Mouse (Mus musculus) stomach, embryonic 14.5 days (tissue): Measurements from ENCODE around the gene Spint4. TPM values are rescaled to one million over a fixed set of nuclear protein-coding genes. Genes with fewer than 3 reads are reported as not detected.

ENCODE experiments used
- ATAC-seq: fragments of 200-750 bp; cut with Nextera tagmentation; 2 replicates; pipeline ENCODE4 v1.8.0; 2017; ENCODE audit warnings: low read depth, moderate TSS enrichment; ENCODE audit not compliant: insufficient number of reproducible peaks, insufficient read depth, low FRiP score
- H3K27ac ChIP-seq: fragments of 300-500 bp; sonication (generic); 2 replicates; pipeline ENCODE4 v1.5.1; 2014; ENCODE audit warnings: mild to moderate bottlenecking, low read length, moderate library complexity, mixed read lengths
- H3K27me3 ChIP-seq: fragments of 300-500 bp; sonication (generic); 2 replicates; pipeline ENCODE4 v1.6.1; 2014; ENCODE audit warnings: low read length, control low read depth, mixed read lengths; ENCODE audit not compliant: control insufficient read depth, insufficient read depth
- H3K36me3 ChIP-seq: fragments of 300-500 bp; sonication (generic); 2 replicates; pipeline ENCODE4 v1.6.1; 2014; ENCODE audit warnings: mild to moderate bottlenecking, control low read depth, low read length, moderate library complexity, mixed read lengths; ENCODE audit not compliant: control insufficient read depth, insufficient read depth
- H3K4me1 ChIP-seq: fragments of 300-500 bp; sonication (generic); 2 replicates; pipeline ENCODE4 v1.6.1; 2014; ENCODE audit warnings: low read length, control low read depth, mixed read lengths; ENCODE audit not compliant: control insufficient read depth, insufficient read depth
- H3K4me2 ChIP-seq: fragments of 300-500 bp; sonication (generic); replicated peaks from 2 replicates; pipeline ENCODE4 v1.6.1; 2014; ENCODE audit warnings: low read depth, low read length, control low read depth
- H3K4me3 ChIP-seq: fragments of 300-500 bp; sonication (generic); 2 replicates; pipeline ENCODE4 v1.5.1; 2014; ENCODE audit warnings: low read depth, low read length, control low read depth
- H3K9ac ChIP-seq: fragments of 300-500 bp; sonication (generic); replicated peaks from 2 replicates; pipeline ENCODE4 v1.6.1; 2014; ENCODE audit warnings: low read depth, mild to moderate bottlenecking, control low read depth, low read length, moderate library complexity, mixed read lengths
- H3K9me3 ChIP-seq: fragments of 300-500 bp; sonication (generic); 2 replicates; pipeline ENCODE4 v1.6.1; 2016; ENCODE audit warnings: low read depth, low read length, control low read depth; ENCODE audit not compliant: control insufficient read depth
- WGBS: fragments of 180-500 bp; shearing (Covaris S2); extraction: QIAGEN DNeasy Blood & Tissue Kit; methylation state at CpG from one replicate; pipeline ENCODE4 v1.1.7; 2014; 5-methylcytosine and 5-hydroxymethylcytosine counted together
- polyA plus RNA-seq: library from polyadenylated mRNA; unstranded; fragments of >200 nt; fragmentation: Nextera tagmentation; extraction: Ambion mirVana; gene quantifications from 2 replicates; pipeline ENCODE4 v1.2.1, GENCODE M21; 2014

Gene Spint4
- not detected in 2 replicates for polyA plus RNA-seq

GRCm38 (mm10) chr2:164698201-164698600 lies at the start of gene Spint4:
Gene Spint4 (plus strand): TSS chr2:164698501.
- H3K9me3 ChIP-seq = no peaks in the 10 kb centered on the region
- no peak within 1 kb of the TSS for H3K4me3 ChIP-seq
- no peaks in the 10 kb centered on the region for H3K27me3 ChIP-seq
- ATAC-seq = no peak
- H3K9ac ChIP-seq = no peak within 1 kb of the TSS
- H3K4me2 ChIP-seq = no peak within 1 kb of the TSS
- H3K36me3 ChIP-seq = no peaks in the 10 kb centered on the region
- H3K27ac ChIP-seq = no peak within 1 kb of the TSS
- WGBS = 73% methylated on average over 4 of the region's 4 CpGs
- H3K4me1 ChIP-seq = no peaks in the 10 kb centered on the region

GRCm38 (mm10) chr2:164655858-164656257 lies 42.4 kb upstream of the Spint4 start, which contains the start of gene Wfdc10:
Gene Wfdc10 (plus strand): TSS chr2:164656046.
- no peak for ATAC-seq
- H3K4me1 ChIP-seq = no peaks in the 10 kb centered on the region
- WGBS = 14% methylated on average over 11 of the region's 11 CpGs
- no peaks in the 10 kb centered on the region for H3K9me3 ChIP-seq
- no peaks in the 10 kb centered on the region for H3K36me3 ChIP-seq
- H3K27ac ChIP-seq = no peak within 1 kb of the TSS
- H3K9ac ChIP-seq = no peak within 1 kb of the TSS
- no peaks in the 10 kb centered on the region for H3K27me3 ChIP-seq
- H3K4me3 ChIP-seq = no peak within 1 kb of the TSS
- no peak within 1 kb of the TSS for H3K4me2 ChIP-seq

GRCm38 (mm10) chr2:164656483-164656882 lies 41.8 kb upstream of the Spint4 start, which contains the start of gene Wfdc9:
Gene Wfdc9 (minus strand): TSS chr2:164656583.
- 83% methylated on average over 9 of the region's 9 CpGs for WGBS
- Histone ChIP-seq H3K27me3 (no peaks in the 10 kb centered on the region), H3K9me3 (no peaks in the 10 kb centered on the region), H3K4me2 (no peak within 1 kb of the TSS), H3K27ac (no peak within 1 kb of the TSS), H3K4me3 (no peak within 1 kb of the TSS), H3K36me3 (no peaks in the 10 kb centered on the region), H3K4me1 (no peaks in the 10 kb centered on the region), H3K9ac (no peak within 1 kb of the TSS)
- no peak for ATAC-seq

- no peak for ATAC-seq
- no peak overlapping the region for H3K4me2 ChIP-seq
- no peaks in the 10 kb centered on the region for H3K27me3 ChIP-seq
- no peaks in the 10 kb centered on the region for H3K36me3 ChIP-seq
- no peak overlapping the region for H3K4me3 ChIP-seq
- WGBS = 85% methylated on average over 7 of the region's 7 CpGs
- H3K9ac ChIP-seq = no peak overlapping the region
- H3K4me1 ChIP-seq = no peaks in the 10 kb centered on the region
- no peaks in the 10 kb centered on the region; the same call in 1 of the 2 replicates for H3K9me3 ChIP-seq
- H3K27ac ChIP-seq = no peak overlapping the region
These were observed 33.5 kb upstream of the Spint4 start for GRCm38 (mm10) chr2:164664851-164665250.

GRCm38 (mm10) chr2:164670261-164670660 lies 28.0 kb upstream of the Spint4 start:
- H3K9me3 ChIP-seq = no peaks in the 10 kb centered on the region; the same call in 1 of the 2 replicates
- H3K4me3 ChIP-seq = no peak overlapping the region
- H3K36me3 ChIP-seq = no peaks in the 10 kb centered on the region
- 71% methylated on average over 5 of the region's 5 CpGs for WGBS
- no peaks in the 10 kb centered on the region for H3K4me1 ChIP-seq
- no peak overlapping the region for H3K9ac ChIP-seq
- H3K4me2 ChIP-seq = no peak overlapping the region
- no peaks in the 10 kb centered on the region for H3K27me3 ChIP-seq
- H3K27ac ChIP-seq = no peak overlapping the region
- ATAC-seq = no peak

GRCm38 (mm10) chr2:164670938-164671337 lies 27.4 kb upstream of the Spint4 start:
- H3K36me3 ChIP-seq = no peaks in the 10 kb centered on the region
- no peak overlapping the region for H3K4me2 ChIP-seq
- no peak overlapping the region for H3K4me3 ChIP-seq
- WGBS = 11% methylated on average over 1 of the region's 1 CpGs
- no peaks in the 10 kb centered on the region; the same call in 1 of the 2 replicates for H3K9me3 ChIP-seq
- H3K27ac ChIP-seq = no peak overlapping the region
- no peak for ATAC-seq
- no peak overlapping the region for H3K9ac ChIP-seq
- H3K4me1 ChIP-seq = no peaks in the 10 kb centered on the region
- H3K27me3 ChIP-seq = no peaks in the 10 kb centered on the region

- Histone ChIP-seq H3K9me3 (no peaks in the 10 kb centered on the region; the same call in 1 of the 2 replicates), H3K27ac (no peak within 1 kb of the TSS), H3K4me2 (no peak within 1 kb of the TSS), H3K27me3 (no peaks in the 10 kb centered on the region), H3K4me3 (no peak within 1 kb of the TSS), H3K9ac (no peak within 1 kb of the TSS), H3K4me1 (no peaks in the 10 kb centered on the region; the same call in 1 of the 2 replicates), H3K36me3 (no peaks in the 10 kb centered on the region)
- ATAC-seq = no peak
- 72% methylated on average over 7 of the region's 7 CpGs for WGBS
These were observed 24.3 kb upstream of the Spint4 start, which contains the start of gene Wfdc11 for GRCm38 (mm10) chr2:164673987-164674386. Gene Wfdc11 (minus strand): TSS chr2:164674087.

- Histone ChIP-seq H3K9ac (no peak overlapping the region), H3K9me3 (no peaks in the 10 kb centered on the region; the same call in 1 of the 2 replicates), H3K27ac (no peak overlapping the region), H3K4me2 (no peak overlapping the region), H3K36me3 (no peaks in the 10 kb centered on the region), H3K4me1 (no peaks in the 10 kb centered on the region; the same call in 1 of the 2 replicates), H3K4me3 (no peak overlapping the region), H3K27me3 (no peaks in the 10 kb centered on the region)
- WGBS = 79% methylated on average over 7 of the region's 7 CpGs
- no peak for ATAC-seq
These were observed 22.2 kb upstream of the Spint4 start for GRCm38 (mm10) chr2:164676103-164676502.
